Mouse (Mus musculus) kidney, adult 2 months (tissue): ENCODE results near the gene Arhgap29.

Experiments used
- CTCF ChIP-seq: fragments of 200-500 bp; conservative IDR thresholded peaks from 2 replicates; pipeline ENCODE4 v1.5.1; 2011; ENCODE audit warnings: low read depth, mild to moderate bottlenecking, control low read depth, low read length, moderate library complexity, mixed read lengths; ENCODE audit not compliant: insufficient read depth, insufficient read length
- POLR2A ChIP-seq: fragments of 200-500 bp; IDR thresholded peaks from one replicate; pipeline ENCODE4 v1.6.1; 2011; ENCODE audit warnings: low read depth, low read length, control low read depth

DNA sequence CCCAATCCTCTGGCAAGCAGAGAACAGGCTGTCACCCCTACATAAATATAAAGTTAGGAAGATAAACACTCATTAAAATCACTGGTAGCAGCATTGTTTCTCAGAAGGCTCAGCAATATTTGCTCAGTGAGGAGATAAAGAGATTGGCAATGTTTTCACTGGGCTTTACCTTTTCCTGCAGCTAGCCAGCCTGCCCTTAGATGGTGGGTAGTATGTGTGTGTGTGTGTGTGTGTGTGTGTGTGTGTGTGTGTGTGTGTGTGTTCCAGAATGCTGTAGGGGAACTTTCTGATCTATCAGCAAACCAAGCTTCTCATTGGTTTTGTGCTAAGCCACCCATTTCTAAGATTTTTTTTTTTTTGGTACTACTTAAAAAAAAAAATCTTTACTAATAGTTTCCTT is 5.6 kb upstream of the Arhgap29 start:
- TF ChIP-seq POLR2A (no peak), CTCF (no peak)
